Mouse (Mus musculus) brain, embryonic 14.5 days (tissue): ENCODE results near the gene Fam102b.

ENCODE experiments used
- CTCF ChIP-seq: fragments of 200-500 bp; IDR thresholded peaks from 2 replicates; pipeline ENCODE4 v1.5.1; 2012; ENCODE audit warnings: inconsistent platforms, mild to moderate bottlenecking, moderate library complexity, borderline replicate concordance; ENCODE audit not compliant: insufficient read depth, insufficient read length; ENCODE audit errors: extremely low read depth
- POLR2A ChIP-seq: fragments of 200-500 bp; IDR thresholded peaks from 2 replicates; pipeline ENCODE4 v1.6.1; 2012; ENCODE audit warnings: mild to moderate bottlenecking, inconsistent platforms, borderline replicate concordance; ENCODE audit not compliant: poor library complexity, insufficient read depth, insufficient read length, severe bottlenecking; ENCODE audit errors: extremely low read depth

DNA sequence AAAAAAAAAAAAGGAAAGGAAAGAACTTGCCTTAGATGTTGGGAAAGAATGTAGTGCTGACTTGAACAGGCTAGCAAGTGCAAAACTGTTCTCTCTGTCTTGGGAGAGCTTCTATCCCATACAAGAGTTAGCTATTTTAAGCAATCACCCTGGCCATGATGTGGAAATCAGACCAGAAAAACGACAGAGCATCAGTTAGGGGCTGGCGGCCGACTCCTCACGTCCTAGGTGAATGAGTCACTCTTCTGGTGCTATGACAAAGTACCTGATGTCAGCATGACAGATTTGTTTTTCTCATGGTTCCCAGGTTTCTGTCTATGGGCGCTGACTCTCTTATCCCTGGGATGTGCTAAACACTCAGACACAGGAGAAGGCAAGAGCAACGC, 24.5 kb upstream of the Fam102b start:
- TF ChIP-seq CTCF: no peak
- TF ChIP-seq POLR2A: no peak
